Mouse (Mus musculus) forebrain, embryonic 10.5 days (tissue): ENCODE data around the gene Slc39a11. TPM values are rescaled to one million over a fixed set of nuclear protein-coding genes. Genes with fewer than 3 reads are reported as not detected.

Experiments used
- DNase-seq: peaks from one replicate; pipeline ENCODE4 v3.0.0-alpha.2; 2017; ENCODE audit warnings: low spot score; ENCODE audit errors: extremely low spot score
- H3K27ac ChIP-seq: fragments of 300-500 bp; sonication (generic); 2 replicates; pipeline ENCODE4 v1.5.1; 2016; ENCODE audit warnings: mild to moderate bottlenecking
- H3K27me3 ChIP-seq: fragments of 300-500 bp; sonication (generic); 2 replicates; pipeline ENCODE4 v1.6.1; 2016; ENCODE audit warnings: mild to moderate bottlenecking; ENCODE audit not compliant: poor library complexity, severe bottlenecking
- H3K36me3 ChIP-seq: fragments of 300-500 bp; sonication (generic); replicated peaks from 2 replicates; pipeline ENCODE4 v1.6.1; 2016; ENCODE audit warnings: mild to moderate bottlenecking, moderate library complexity
- H3K4me1 ChIP-seq: fragments of 300-500 bp; sonication (generic); 2 replicates; pipeline ENCODE4 v1.6.1; 2016
- H3K4me3 ChIP-seq: fragments of 300-500 bp; sonication (generic); 2 replicates; pipeline ENCODE4 v1.5.1; 2016; ENCODE audit warnings: mild to moderate bottlenecking, moderate library complexity
- H3K9me3 ChIP-seq: fragments of 300-500 bp; sonication (generic); 2 replicates; pipeline ENCODE4 v1.6.1; 2016; ENCODE audit warnings: mild to moderate bottlenecking, moderate library complexity
- WGBS: fragments of 180-500 bp; shearing (Covaris S2); methylation state at CpG from one replicate; pipeline ENCODE4 v1.1.7; 2016; 5-methylcytosine and 5-hydroxymethylcytosine counted together
- polyA plus RNA-seq: library from polyadenylated mRNA; unstranded; fragments of >200 nt; fragmentation: Nextera tagmentation; extraction: Ambion mirVana; gene quantifications from 2 replicates; pipeline ENCODE4 v1.2.1, GENCODE M21; 2016

The Slc39a11 gene
- polyA plus RNA-seq, 1 experiment from 2014 or later, result 18.4 TPM

DNA sequence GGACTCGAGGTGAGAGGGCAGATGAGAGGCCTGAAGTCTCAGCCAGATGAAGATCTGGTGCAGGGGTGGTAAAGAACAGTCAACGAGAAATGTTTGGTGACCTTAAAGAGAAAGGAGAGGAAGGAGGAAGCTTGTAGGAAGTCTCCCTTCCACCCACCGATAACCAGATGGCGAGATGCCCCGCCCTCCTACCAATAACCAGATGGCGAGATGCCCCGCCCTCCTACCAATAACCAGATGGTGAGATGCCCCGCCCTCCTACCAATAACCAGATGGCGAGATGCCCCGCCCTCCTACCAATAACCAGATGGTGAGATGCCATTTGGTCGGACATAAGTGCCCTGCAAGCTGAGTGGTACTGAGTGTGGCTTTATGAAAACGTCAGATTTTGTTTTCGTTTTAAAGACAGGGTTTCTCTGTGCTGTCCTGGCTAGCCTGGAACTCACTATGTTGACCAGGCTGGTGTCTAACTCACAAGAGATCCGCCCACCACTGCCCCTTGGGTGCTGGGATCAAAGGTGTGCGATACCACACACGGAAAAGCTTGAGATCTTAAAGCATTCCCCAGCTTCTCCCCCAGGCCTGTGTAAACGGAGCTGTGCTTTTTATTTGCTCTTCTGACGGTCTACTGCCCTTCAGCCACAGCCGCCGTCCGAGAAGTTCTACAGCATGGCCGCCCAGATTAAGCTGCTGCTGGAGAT lies 1.5 kb upstream of the Slc39a11 start:
- 77% methylated on average over 22 of the region's 22 CpGs for WGBS
- Histone ChIP-seq H3K27me3 (peaks cover 15% of the 10 kb centered on the region), H3K27ac (peak overlapping the region; percentile 36; the same call in 1 of the 2 replicates), H3K4me1 (peaks cover 51% of the 10 kb centered on the region), H3K4me3 (0 out of 2 replicates have a peak overlapping the region, but pooled peaks have one; percentile 95), H3K36me3 (peaks cover 51% of the 10 kb centered on the region), H3K9me3 (no peaks in the 10 kb centered on the region)
- no peak for DNase-seq

DNA sequence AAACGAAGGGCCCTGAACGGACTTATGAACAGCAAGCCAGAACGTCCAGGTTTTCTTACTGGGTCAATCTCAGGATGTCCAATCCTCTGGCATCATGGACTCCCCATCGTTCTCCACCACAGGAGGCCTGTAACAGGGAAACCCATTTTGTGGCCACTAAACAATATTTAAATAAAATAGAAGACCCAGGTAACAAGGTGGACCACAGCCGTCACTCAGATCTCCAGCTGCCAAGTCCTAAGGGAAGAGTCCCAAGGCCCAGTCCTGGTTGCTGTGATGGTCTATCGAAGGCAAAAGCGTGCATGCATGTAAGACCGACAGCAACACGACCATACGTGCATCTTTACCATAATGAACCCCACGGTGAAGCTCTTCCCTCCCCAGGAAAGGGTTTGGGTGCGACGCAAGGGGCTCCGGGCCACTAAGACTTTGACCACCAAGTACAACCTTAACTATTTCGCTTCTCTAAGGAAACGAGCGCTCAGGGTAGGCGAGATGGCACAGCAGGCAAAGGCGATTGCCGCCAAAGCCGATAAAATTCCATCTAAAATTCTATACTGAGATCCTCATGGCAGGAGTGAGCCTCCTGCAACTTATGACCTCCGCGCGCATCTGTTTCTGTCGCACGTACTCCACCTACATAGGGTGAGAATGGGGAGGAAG lies 1.1 kb downstream of the Slc39a11 start, which contains the start of gene Cog1:
TSS of gene Cog1 (plus strand) at position 480 of the 663 bp plus-strand sequence.
- WGBS, result 39% methylated on average over 26 of the region's 26 CpGs
- no peak for DNase-seq
- Histone ChIP-seq H3K4me1 (peaks cover 47% of the 10 kb centered on the region), H3K9me3 (0 out of 2 replicates have a peak, but pooled peaks cover 3% of the 10 kb centered on the region), H3K4me3 (peak within 1 kb of the TSS; percentile 95), H3K27me3 (peaks cover 15% of the 10 kb centered on the region), H3K36me3 (peaks cover 26% of the 10 kb centered on the region), H3K27ac (peak within 1 kb of the TSS; percentile 97)

DNA sequence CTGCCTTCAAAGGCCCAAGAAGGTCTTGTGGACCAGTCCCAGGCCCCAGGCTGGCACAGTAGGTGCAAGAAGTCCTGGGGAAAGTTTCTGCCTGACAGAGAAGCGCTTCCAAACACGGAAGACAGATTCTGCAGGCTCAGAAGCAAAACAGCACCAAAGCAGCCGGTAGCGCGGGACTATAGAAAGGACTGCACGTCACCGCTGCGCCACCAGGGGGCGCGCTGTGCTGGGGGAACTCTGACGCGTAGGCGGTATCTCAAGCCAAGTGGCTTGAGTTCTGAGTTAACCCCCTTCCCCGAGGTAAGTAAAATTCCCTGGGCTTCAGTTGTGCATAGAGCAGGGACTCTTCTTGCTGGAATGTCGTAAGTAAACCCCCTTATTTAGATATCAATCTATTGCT lies 1.7 kb downstream of the Slc39a11 start:
- Histone ChIP-seq H3K27me3 (peaks cover 15% of the 10 kb centered on the region), H3K9me3 (0 out of 2 replicates have a peak, but pooled peaks cover 3% of the 10 kb centered on the region), H3K27ac (peak overlapping the region; percentile 70)

DNA sequence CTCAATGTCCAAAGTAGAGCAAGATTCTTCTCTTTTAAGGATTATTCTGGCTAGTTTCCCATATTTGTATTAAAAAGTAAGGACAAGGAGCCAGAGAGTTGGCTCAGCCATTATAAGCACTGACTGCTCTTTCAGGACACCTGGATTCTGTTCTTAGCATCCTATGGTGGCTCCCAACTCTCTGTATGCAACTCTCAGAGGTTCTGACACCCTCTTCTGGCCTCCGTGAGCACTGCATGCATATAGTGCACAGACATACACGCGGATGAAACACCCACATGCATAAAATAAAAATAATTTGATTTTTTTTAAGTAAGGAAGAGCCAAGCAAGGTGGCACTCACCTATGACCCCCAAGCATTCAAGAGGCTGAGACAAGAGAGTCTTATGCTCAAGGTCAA lies 4.7 kb downstream of the Slc39a11 start:
- no peak for DNase-seq
- peaks cover 22% of the 10 kb centered on the region for H3K4me1 ChIP-seq
- 0 out of 2 replicates have a peak, but pooled peaks cover 3% of the 10 kb centered on the region for H3K9me3 ChIP-seq
- no peak overlapping the region for H3K4me3 ChIP-seq
- no peaks in the 10 kb centered on the region for H3K36me3 ChIP-seq
- no peak overlapping the region for H3K27ac ChIP-seq
- 71% methylated on average over 3 of the region's 3 CpGs for WGBS
- H3K27me3 ChIP-seq, result peaks cover 15% of the 10 kb centered on the region

More for the DNA sequence above, 1.7 kb downstream of the Slc39a11 start:
- Histone ChIP-seq H3K4me3 (peak overlapping the region; percentile 31; the same call in 1 of the 2 replicates), H3K36me3 (peaks cover 19% of the 10 kb centered on the region), H3K4me1 (peaks cover 47% of the 10 kb centered on the region)
- 2% methylated on average over 15 of the region's 15 CpGs for WGBS
- DNase-seq, result peak; percentile 84

DNA sequence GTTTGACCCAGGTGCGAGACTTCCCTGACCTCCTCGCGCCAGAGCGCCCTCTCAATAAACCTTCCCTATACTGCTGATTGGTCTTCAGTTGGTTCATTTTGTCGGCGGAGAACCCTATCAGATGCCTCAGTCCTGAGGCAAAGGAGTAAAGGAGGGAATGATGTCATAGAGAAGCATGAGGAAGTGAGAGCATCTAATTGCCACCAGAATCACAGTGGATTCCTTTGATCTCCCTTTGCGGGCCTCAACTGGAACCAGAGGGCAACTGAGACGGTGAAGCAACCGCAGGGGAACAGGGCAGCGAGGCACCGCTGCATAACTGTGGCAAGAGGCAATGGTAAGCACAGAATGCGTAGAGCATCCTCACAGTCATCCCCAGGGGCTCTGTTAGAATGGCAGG lies 11.2 kb downstream of the Slc39a11 start:
- Histone ChIP-seq H3K4me1 (no peaks in the 10 kb centered on the region), H3K27me3 (no peaks in the 10 kb centered on the region), H3K4me3 (no peak overlapping the region), H3K36me3 (0 out of 2 replicates have a peak, but pooled peaks cover 2% of the 10 kb centered on the region), H3K27ac (no peak overlapping the region), H3K9me3 (peaks cover 6% of the 10 kb centered on the region; the same call in 1 of the 2 replicates)
- 93% methylated on average over 12 of the region's 12 CpGs for WGBS
- no peak for DNase-seq

DNA sequence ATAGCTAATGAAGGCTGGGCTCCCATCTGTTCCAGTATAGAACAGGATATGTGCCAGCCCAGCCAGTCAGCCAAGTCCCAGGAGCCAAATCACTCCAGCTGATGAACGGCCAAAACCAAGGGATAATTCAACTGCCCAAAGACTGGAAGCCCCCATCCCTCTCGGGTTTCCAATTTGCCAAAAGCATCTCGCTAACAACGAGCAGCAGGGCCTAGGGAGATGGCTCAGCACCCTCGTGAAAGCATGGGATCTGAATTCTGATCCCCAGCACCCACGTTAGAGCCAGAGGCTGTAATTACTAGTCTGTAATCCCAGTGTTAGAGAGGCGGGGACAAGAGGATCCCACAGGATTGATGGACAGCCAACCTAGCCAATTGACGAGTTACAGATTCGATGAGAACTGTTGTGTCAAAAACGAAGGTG lies 15.2 kb downstream of the Slc39a11 start:
- DNase-seq, result no peak
- 0 out of 2 replicates have a peak, but pooled peaks cover 2% of the 10 kb centered on the region for H3K36me3 ChIP-seq
- H3K4me3 ChIP-seq, result no peak overlapping the region
- WGBS, result 78% methylated on average over 10 of the region's 10 CpGs
- no peak overlapping the region for H3K27ac ChIP-seq
- no peaks in the 10 kb centered on the region for H3K4me1 ChIP-seq
- peaks cover 6% of the 10 kb centered on the region; the same call in 1 of the 2 replicates for H3K9me3 ChIP-seq
- H3K27me3 ChIP-seq, result no peaks in the 10 kb centered on the region

DNA sequence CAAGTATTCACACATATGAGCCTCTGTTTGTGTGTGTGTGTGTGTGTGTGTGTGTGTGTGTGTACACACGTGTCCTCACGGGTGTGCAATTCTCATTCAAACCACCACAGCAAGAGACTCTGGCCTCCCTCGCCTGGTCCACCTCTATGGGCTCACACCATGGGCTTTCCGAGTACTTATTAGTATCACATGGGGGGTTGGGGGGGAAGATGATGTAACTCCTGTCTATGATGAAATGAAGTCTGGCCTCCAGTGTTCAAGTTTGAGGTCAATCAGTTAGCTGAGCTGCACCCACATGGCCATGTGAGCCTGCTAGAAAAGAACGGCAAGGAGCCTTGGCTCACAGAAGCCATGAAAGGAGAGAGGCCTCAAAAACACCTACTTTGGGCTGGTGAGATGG lies 16.5 kb downstream of the Slc39a11 start:
- WGBS, result 87% methylated on average over 5 of the region's 5 CpGs
- Histone ChIP-seq H3K9me3 (peaks cover 6% of the 10 kb centered on the region; the same call in 1 of the 2 replicates), H3K27me3 (no peaks in the 10 kb centered on the region), H3K4me3 (no peak overlapping the region), H3K4me1 (no peaks in the 10 kb centered on the region), H3K36me3 (0 out of 2 replicates have a peak, but pooled peaks cover 2% of the 10 kb centered on the region), H3K27ac (no peak overlapping the region)
- DNase-seq, result no peak

DNA sequence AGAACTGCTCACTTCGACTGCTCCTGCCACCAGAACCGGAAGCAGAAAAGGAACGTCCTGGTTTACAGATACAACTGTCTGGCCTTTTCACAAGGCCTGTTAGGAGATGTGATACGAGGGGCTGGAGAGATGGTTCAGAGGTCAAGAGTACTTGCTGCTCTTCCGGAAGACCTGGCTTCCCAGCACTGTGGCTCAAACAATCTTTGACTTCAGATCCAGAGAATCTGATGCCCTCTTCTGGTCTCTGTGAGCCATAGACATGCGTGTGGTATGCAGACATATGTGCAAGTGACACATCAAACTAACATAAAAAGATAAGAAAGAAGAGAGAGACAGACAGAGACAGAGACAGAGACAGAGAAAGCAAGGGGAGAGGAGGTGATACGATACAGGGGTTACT lies 17.6 kb downstream of the Slc39a11 start:
- Histone ChIP-seq H3K4me3 (no peak overlapping the region), H3K27me3 (no peaks in the 10 kb centered on the region), H3K36me3 (no peaks in the 10 kb centered on the region), H3K9me3 (no peaks in the 10 kb centered on the region), H3K4me1 (no peaks in the 10 kb centered on the region), H3K27ac (no peak overlapping the region)
- WGBS, result 88% methylated on average over 7 of the region's 7 CpGs
- no peak for DNase-seq

DNA sequence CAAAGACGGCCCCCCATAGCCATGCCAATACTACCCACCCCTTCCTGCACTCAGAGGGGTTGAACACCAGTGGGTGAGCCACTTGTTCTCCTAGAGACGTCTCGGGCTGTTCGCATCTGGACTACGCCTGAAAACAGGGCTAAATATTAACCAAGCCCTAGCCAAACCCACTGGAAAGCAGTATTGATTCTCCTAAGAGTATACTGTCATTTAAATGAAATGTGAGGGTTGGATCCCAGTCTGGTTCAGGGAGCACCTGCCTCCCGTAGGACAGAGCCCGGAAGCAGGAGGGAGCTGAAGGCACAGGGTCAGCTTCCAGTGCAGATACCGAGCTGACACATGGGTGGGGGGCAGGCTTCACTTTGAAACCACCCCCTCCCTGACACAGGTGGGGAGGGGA lies 18.0 kb downstream of the Slc39a11 start:
- H3K4me3 ChIP-seq, result no peak overlapping the region
- H3K4me1 ChIP-seq, result no peaks in the 10 kb centered on the region
- 85% methylated on average over 8 of the region's 8 CpGs for WGBS
- no peaks in the 10 kb centered on the region for H3K27me3 ChIP-seq
- no peaks in the 10 kb centered on the region for H3K9me3 ChIP-seq
- no peaks in the 10 kb centered on the region for H3K36me3 ChIP-seq
- DNase-seq, result no peak
- no peak overlapping the region for H3K27ac ChIP-seq

DNA sequence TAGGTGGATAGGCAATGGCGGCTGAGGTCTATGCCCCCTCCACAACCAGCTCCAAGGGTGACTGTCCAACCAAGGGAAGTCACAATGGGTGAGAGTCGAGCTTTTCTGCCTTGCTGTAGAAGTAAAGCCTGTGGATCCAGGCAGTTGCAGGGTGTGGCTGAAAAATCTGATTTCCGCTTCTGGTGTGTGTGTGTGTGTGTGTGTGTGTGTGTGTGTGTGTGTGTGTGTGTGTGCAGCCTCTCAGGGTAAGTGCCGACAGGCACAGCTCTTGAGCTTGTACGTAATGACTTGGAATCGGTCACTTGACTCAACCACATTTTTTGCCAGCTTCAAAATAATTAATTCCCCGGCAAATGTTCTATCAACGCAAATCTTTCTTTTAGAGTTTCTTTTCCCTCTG lies 18.6 kb downstream of the Slc39a11 start:
- Histone ChIP-seq H3K9me3 (no peaks in the 10 kb centered on the region), H3K36me3 (no peaks in the 10 kb centered on the region), H3K4me1 (no peaks in the 10 kb centered on the region), H3K4me3 (no peak overlapping the region), H3K27ac (no peak overlapping the region), H3K27me3 (no peaks in the 10 kb centered on the region)
- DNase-seq, result no peak
- 87% methylated on average over 8 of the region's 8 CpGs for WGBS

DNA sequence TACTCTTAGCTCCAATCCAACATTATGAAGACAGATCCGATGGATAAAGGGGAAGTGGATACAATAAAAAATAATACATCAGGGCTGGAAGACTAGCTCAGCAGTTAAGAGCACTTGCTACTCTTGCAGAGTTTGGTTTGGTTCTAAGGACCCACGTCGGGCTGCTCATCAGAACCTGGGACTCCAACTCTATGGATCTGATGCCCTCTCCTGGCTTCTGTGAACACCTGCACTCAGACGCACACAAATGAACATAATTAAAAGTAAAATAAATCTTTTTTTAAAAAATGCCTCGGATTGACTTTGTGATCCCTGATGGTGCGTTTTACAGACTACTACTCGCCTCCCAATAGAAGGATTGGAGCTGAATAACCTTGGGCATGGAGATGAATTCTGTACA lies 19.2 kb downstream of the Slc39a11 start:
- 57% methylated on average over 7 of the region's 7 CpGs for WGBS
- Histone ChIP-seq H3K36me3 (no peaks in the 10 kb centered on the region), H3K27ac (no peak overlapping the region), H3K4me3 (no peak overlapping the region), H3K4me1 (no peaks in the 10 kb centered on the region), H3K27me3 (no peaks in the 10 kb centered on the region), H3K9me3 (no peaks in the 10 kb centered on the region)
- no peak for DNase-seq

DNA sequence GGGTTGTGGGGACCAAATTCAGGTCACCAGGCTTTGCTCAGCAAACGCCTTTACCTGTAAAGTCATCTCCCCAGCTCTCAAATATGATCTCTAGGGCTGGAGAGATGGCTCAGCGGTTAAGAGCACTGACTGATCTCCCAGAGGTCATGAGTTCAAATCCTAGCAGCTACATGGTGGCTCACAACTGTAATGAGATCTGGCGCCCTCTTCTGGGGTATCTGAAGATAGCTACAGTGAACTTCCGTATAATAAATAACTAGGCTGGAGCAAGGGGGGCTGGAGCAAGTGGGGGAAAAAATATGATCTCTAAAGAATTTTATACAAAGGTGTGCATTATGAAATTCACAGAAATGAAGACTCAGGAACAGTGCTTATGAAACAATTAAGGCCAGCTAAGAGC lies 22.1 kb downstream of the Slc39a11 start:
- no peaks in the 10 kb centered on the region for H3K9me3 ChIP-seq
- 51% methylated on average over 4 of the region's 4 CpGs for WGBS
- H3K36me3 ChIP-seq, result 0 out of 2 replicates have a peak, but pooled peaks cover 3% of the 10 kb centered on the region
- H3K27me3 ChIP-seq, result no peaks in the 10 kb centered on the region
- H3K4me3 ChIP-seq, result no peak overlapping the region
- H3K27ac ChIP-seq, result no peak overlapping the region
- DNase-seq, result no peak
- H3K4me1 ChIP-seq, result no peaks in the 10 kb centered on the region

DNA sequence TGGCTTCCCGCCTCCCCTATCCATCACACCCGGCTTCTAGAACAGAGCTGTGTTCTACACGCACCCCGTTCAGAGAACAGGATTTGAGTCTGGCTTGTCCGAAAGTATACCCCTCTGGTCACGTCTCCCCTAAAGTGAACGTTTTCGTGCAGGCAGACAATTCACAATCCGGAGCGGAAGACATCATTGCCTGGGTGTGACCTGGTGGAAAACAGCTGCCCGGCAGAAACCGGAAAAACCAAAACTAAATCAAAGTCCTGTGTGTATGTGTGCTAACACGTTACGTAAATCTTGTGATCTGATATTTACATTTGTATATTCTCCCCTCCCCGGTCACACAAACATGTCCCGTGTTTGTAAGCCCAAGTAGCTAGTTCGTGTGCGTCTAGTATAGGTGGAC lies 24.4 kb downstream of the Slc39a11 start:
- 95% methylated on average over 18 of the region's 18 CpGs for WGBS
- H3K9me3 ChIP-seq, result no peaks in the 10 kb centered on the region

More for the DNA sequence above, 24.4 kb downstream of the Slc39a11 start:
- no peak overlapping the region for H3K4me3 ChIP-seq
- H3K4me1 ChIP-seq, result peaks cover 8% of the 10 kb centered on the region
- H3K27ac ChIP-seq, result no peak overlapping the region
- no peak for DNase-seq
- H3K27me3 ChIP-seq, result peaks cover 17% of the 10 kb centered on the region
- H3K36me3 ChIP-seq, result 0 out of 2 replicates have a peak, but pooled peaks cover 3% of the 10 kb centered on the region
